Mouse (Mus musculus) neural tube, embryonic 13.5 days (tissue): ENCODE data around the gene Mrpl51. TPM values are rescaled to one million over a fixed set of nuclear protein-coding genes. Genes with fewer than 3 reads are reported as not detected.

Experiments
- ATAC-seq: fragments of 200-750 bp; cut with Nextera tagmentation; 2 replicates; pipeline ENCODE4 v1.8.0; 2017; ENCODE audit warnings: low read depth, mild to moderate bottlenecking, moderate TSS enrichment, moderate library complexity
- H3K27ac ChIP-seq: fragments of 300-500 bp; sonication (generic); replicated peaks from 2 replicates; pipeline ENCODE4 v1.5.1; 2015; ENCODE audit warnings: moderate library complexity, mild to moderate bottlenecking, inconsistent platforms
- H3K27me3 ChIP-seq: fragments of 300-500 bp; sonication (generic); 2 replicates; pipeline ENCODE4 v1.6.1; 2015; ENCODE audit warnings: mild to moderate bottlenecking, inconsistent platforms
- H3K36me3 ChIP-seq: fragments of 300-500 bp; sonication (generic); 2 replicates; pipeline ENCODE4 v1.6.1; 2015; ENCODE audit warnings: mild to moderate bottlenecking, inconsistent platforms
- H3K4me1 ChIP-seq: fragments of 300-500 bp; sonication (generic); replicated peaks from 2 replicates; pipeline ENCODE4 v1.6.1; 2015; ENCODE audit warnings: inconsistent platforms
- H3K4me2 ChIP-seq: fragments of 300-500 bp; sonication (generic); 2 replicates; pipeline ENCODE4 v1.6.1; 2015; ENCODE audit warnings: inconsistent platforms, mild to moderate bottlenecking, moderate library complexity
- H3K4me3 ChIP-seq: fragments of 300-500 bp; sonication (generic); 2 replicates; pipeline ENCODE4 v1.5.1; 2015; ENCODE audit warnings: mild to moderate bottlenecking, inconsistent platforms
- H3K9ac ChIP-seq: fragments of 300-500 bp; sonication (generic); 2 replicates; pipeline ENCODE4 v1.6.1; 2015; ENCODE audit warnings: moderate library complexity, mild to moderate bottlenecking, inconsistent platforms
- H3K9me3 ChIP-seq: fragments of 300-500 bp; sonication (generic); 2 replicates; pipeline ENCODE4 v1.6.1; 2016; ENCODE audit warnings: inconsistent platforms
- WGBS: fragments of 180-500 bp; shearing (Covaris S2); methylation state at CpG from one replicate; pipeline ENCODE4 v1.1.7; 2015; 5-methylcytosine and 5-hydroxymethylcytosine counted together
- polyA plus RNA-seq: library from polyadenylated mRNA; unstranded; fragments of >200 nt; fragmentation: Nextera tagmentation; extraction: Ambion mirVana; gene quantifications from 2 replicates; pipeline ENCODE4 v1.2.1, GENCODE M21; 2015

The Mrpl51 gene
- polyA plus RNA-seq, 1 experiment from 2014 or later, result 158 TPM

DNA sequence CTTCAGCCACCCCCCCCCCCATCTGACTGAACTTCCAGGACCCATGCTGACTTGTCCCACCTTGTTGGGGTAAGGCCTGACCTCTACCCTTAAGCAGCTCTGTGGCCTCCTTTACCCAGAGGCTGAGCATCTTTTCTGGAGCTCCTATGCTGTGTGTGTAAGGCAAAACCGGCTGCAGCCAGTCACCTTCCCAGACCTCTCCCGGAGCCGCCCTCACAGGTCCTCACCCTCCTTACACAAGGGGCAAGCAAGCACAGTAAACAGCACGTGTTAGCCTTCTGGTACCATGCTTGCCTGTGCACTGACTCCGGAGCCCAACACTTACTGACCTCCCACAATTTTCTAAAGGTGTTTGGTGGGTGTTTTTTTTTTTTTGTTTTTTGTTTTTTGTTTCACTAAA is 16.1 kb upstream of the Mrpl51 start:
- Histone ChIP-seq H3K9ac (no peak overlapping the region), H3K4me2 (no peak overlapping the region), H3K36me3 (peaks cover 100% of the 10 kb centered on the region), H3K9me3 (no peaks in the 10 kb centered on the region), H3K4me1 (no peaks in the 10 kb centered on the region), H3K4me3 (no peak overlapping the region), H3K27ac (no peak overlapping the region), H3K27me3 (no peaks in the 10 kb centered on the region)
- WGBS, result 94% methylated on average over 5 of the region's 5 CpGs
- no peak for ATAC-seq

- no peaks in the 10 kb centered on the region for H3K9me3 ChIP-seq
- no peak overlapping the region for H3K4me2 ChIP-seq
- no peaks in the 10 kb centered on the region for H3K27me3 ChIP-seq
- WGBS, result 91% methylated on average over 7 of the region's 7 CpGs
- no peak overlapping the region for H3K4me3 ChIP-seq
- H3K27ac ChIP-seq, result no peak overlapping the region
- H3K4me1 ChIP-seq, result no peaks in the 10 kb centered on the region
- no peak overlapping the region for H3K9ac ChIP-seq
- no peak for ATAC-seq
- peaks cover 98% of the 10 kb centered on the region for H3K36me3 ChIP-seq
These were observed 12.0 kb upstream of the Mrpl51 start for GRCm38 (mm10) chr6:125179601-125180000.

GRCm38 (mm10) chr6:125182133-125182532 is 9.5 kb upstream of the Mrpl51 start:
- Histone ChIP-seq H3K27ac (no peak overlapping the region), H3K36me3 (peaks cover 98% of the 10 kb centered on the region), H3K27me3 (no peaks in the 10 kb centered on the region), H3K4me1 (no peaks in the 10 kb centered on the region), H3K9ac (no peak overlapping the region), H3K9me3 (no peaks in the 10 kb centered on the region), H3K4me2 (no peak overlapping the region), H3K4me3 (no peak overlapping the region)
- no peak for ATAC-seq
- 75% methylated on average over 5 of the region's 5 CpGs for WGBS

GRCm38 (mm10) chr6:125186203-125186602 is 5.4 kb upstream of the Mrpl51 start:
- Histone ChIP-seq H3K4me2 (no peak overlapping the region), H3K9ac (no peak overlapping the region), H3K27ac (no peak overlapping the region), H3K36me3 (peaks cover 82% of the 10 kb centered on the region), H3K4me1 (peaks cover 17% of the 10 kb centered on the region), H3K27me3 (no peaks in the 10 kb centered on the region), H3K9me3 (no peaks in the 10 kb centered on the region), H3K4me3 (no peak overlapping the region)
- no peak for ATAC-seq
- WGBS, result 96% methylated on average over 10 of the region's 10 CpGs

GRCm38 (mm10) chr6:125190816-125191215 is 785 bp upstream of the Mrpl51 start:
- Histone ChIP-seq H3K9me3 (no peaks in the 10 kb centered on the region), H3K27ac (peak overlapping the region; percentile 100), H3K4me1 (peaks cover 29% of the 10 kb centered on the region), H3K9ac (peak overlapping the region; percentile 73), H3K4me2 (peak overlapping the region; percentile 68), H3K27me3 (no peaks in the 10 kb centered on the region), H3K36me3 (peaks cover 63% of the 10 kb centered on the region), H3K4me3 (peak overlapping the region; percentile 74)
- ATAC-seq, result no peak

DNA sequence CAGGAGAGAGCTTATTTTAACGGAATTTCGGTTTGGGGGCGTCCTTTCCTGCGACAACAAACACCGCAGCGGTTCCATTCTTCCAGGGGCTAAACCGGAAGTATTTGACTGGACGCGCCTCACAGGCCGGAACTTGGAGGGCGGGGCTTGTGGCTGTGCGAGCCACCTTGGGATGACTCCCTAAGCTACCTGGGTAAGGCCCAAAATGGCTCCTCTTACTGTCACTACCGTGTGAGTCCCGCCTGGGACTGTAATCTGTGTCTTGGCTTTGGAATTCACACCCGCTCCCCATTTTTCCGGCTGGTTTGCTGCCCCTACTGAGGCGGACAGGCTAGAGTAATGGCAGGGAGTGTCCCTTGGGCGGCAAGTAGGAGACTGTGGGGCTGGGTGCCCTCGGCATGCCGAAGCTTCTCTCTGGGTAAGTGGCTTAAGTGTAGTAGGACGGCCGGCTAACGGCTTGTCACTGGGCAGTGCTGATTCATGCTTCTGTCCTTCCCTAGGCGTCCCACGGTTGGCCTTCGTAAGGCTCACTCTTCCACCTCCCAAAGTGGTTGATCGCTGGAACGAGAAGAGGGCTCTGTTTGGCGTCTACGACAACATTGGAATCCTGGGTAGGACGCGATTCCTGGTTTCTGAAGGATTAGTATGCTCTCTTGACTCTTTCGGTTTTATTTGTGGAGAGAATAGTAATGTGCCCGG is 564 bp downstream of the Mrpl51 start:
- peak overlapping the region; percentile 100 for H3K27ac ChIP-seq
- ATAC-seq, result peak; percentile 97
- no peaks in the 10 kb centered on the region for H3K27me3 ChIP-seq
- WGBS, result under 1% methylated on average over 34 of the region's 34 CpGs
- peak overlapping the region; percentile 74 for H3K4me3 ChIP-seq
- peak overlapping the region; percentile 84 for H3K9ac ChIP-seq
- H3K9me3 ChIP-seq, result no peaks in the 10 kb centered on the region
- H3K4me2 ChIP-seq, result peak overlapping the region; percentile 95
- H3K36me3 ChIP-seq, result peaks cover 49% of the 10 kb centered on the region
- H3K4me1 ChIP-seq, result peaks cover 29% of the 10 kb centered on the region

DNA sequence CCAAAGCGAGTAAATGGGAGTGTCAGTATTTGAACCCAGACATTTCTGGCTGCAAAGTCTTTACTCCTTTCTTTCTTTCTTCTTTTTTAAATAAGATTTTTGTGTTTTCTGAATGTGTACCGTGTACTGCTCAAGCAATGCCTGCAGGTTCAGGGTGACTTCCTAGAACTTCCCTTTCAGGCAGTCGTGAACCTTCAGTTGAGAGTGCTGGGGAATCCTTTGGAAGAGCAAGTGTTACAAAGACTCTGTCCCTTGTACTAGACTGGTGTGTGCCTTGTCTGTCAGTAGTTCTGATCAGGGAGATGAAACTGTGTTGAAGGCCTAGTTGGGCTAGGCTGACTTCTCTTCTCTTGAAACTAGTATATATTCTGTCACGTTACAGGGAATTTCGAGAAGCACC is 1.2 kb downstream of the Mrpl51 start:
- H3K9ac ChIP-seq, result peak overlapping the region; percentile 84

DNA sequence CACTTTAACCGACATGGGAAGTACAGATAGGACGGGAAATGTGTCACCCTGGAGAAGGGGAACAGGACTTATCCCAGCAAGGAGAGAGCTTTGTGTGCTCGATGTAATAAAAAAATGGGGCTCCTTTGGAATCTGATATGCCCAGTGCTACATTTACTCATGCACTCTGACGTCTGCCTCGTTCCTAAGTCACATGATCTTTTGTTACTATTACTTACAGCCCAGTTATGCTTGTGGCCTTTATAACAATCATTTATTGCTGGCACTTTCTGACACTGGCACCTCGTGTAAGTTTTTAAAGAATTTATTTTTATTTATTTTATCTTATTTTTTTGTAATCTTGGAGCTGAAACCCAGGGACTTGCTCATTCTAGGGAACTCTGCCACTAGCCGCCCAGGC is 1.8 kb downstream of the Mrpl51 start:
- WGBS, result 76% methylated on average over 7 of the region's 7 CpGs
- no peak for ATAC-seq
- no peak overlapping the region for H3K27ac ChIP-seq
- peaks cover 29% of the 10 kb centered on the region for H3K4me1 ChIP-seq
- no peaks in the 10 kb centered on the region for H3K9me3 ChIP-seq
- H3K4me2 ChIP-seq, result peak overlapping the region; percentile 95; the same call in 1 of the 2 replicates
- H3K27me3 ChIP-seq, result no peaks in the 10 kb centered on the region
- no peak overlapping the region for H3K4me3 ChIP-seq
- H3K9ac ChIP-seq, result no peak overlapping the region
- peaks cover 37% of the 10 kb centered on the region for H3K36me3 ChIP-seq

More for the DNA sequence above, 1.2 kb downstream of the Mrpl51 start:
- H3K9me3 ChIP-seq, result no peaks in the 10 kb centered on the region
- H3K4me2 ChIP-seq, result peak overlapping the region; percentile 95
- peaks cover 43% of the 10 kb centered on the region for H3K36me3 ChIP-seq
- ATAC-seq, result no peak
- peaks cover 29% of the 10 kb centered on the region for H3K4me1 ChIP-seq
- H3K27ac ChIP-seq, result peak overlapping the region; percentile 100
- 45% methylated on average over 5 of the region's 5 CpGs for WGBS
- H3K27me3 ChIP-seq, result no peaks in the 10 kb centered on the region
- H3K4me3 ChIP-seq, result peak overlapping the region; percentile 74

- Histone ChIP-seq H3K4me3 (no peak overlapping the region), H3K27me3 (no peaks in the 10 kb centered on the region), H3K36me3 (peaks cover 25% of the 10 kb centered on the region), H3K9ac (no peak overlapping the region), H3K9me3 (no peaks in the 10 kb centered on the region), H3K4me2 (no peak overlapping the region), H3K27ac (0 out of 2 replicates have a peak overlapping the region, but pooled peaks have one; percentile 33), H3K4me1 (peaks cover 15% of the 10 kb centered on the region)
- WGBS, result 31% methylated on average over 1 of the region's 1 CpGs
- no peak for ATAC-seq
These were observed 4.0 kb downstream of the Mrpl51 start for GRCm38 (mm10) chr6:125195541-125196075.

GRCm38 (mm10) chr6:125196301-125196700 is 4.7 kb downstream of the Mrpl51 start:
- no peak overlapping the region for H3K4me3 ChIP-seq
- H3K36me3 ChIP-seq, result peaks cover 25% of the 10 kb centered on the region
- no peak overlapping the region for H3K27ac ChIP-seq
- H3K4me1 ChIP-seq, result peaks cover 11% of the 10 kb centered on the region
- H3K4me2 ChIP-seq, result no peak overlapping the region
- no peak for ATAC-seq
- H3K27me3 ChIP-seq, result no peaks in the 10 kb centered on the region
- no peak overlapping the region for H3K9ac ChIP-seq
- H3K9me3 ChIP-seq, result no peaks in the 10 kb centered on the region
- WGBS, result 57% methylated on average over 3 of the region's 3 CpGs

DNA sequence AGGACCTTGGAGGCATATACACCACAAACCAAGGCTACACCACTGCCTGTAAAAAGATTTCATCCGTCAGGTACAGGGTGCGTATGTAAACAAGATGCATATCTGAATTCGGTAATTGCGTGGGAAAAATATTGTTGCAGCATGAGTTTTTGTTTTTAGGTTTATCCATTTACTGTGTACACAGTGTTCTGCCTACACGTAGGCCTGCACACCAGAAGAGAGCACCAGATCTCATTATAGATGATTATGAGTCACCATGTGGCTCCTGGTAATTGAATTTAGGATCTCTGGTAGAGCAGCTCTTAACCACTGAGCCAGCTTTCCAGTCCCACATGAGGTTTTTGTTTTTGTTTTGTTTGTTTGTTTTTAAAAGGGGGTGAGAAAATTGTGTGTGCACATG is 5.6 kb downstream of the Mrpl51 start:
- no peak for ATAC-seq
- Histone ChIP-seq H3K4me1 (peaks cover 11% of the 10 kb centered on the region), H3K36me3 (peaks cover 25% of the 10 kb centered on the region), H3K4me3 (no peak overlapping the region), H3K9me3 (no peaks in the 10 kb centered on the region), H3K4me2 (no peak overlapping the region), H3K27ac (no peak overlapping the region), H3K9ac (no peak overlapping the region), H3K27me3 (no peaks in the 10 kb centered on the region)
- 90% methylated on average over 5 of the region's 5 CpGs for WGBS

- Histone ChIP-seq H3K4me2 (no peak overlapping the region), H3K9me3 (no peaks in the 10 kb centered on the region; the same call in 1 of the 2 replicates), H3K9ac (no peak overlapping the region), H3K27ac (no peak overlapping the region), H3K4me1 (no peaks in the 10 kb centered on the region), H3K27me3 (peaks cover 30% of the 10 kb centered on the region), H3K36me3 (no peaks in the 10 kb centered on the region), H3K4me3 (no peak overlapping the region)
- ATAC-seq, result no peak
- WGBS, result 93% methylated on average over 1 of the region's 1 CpGs
These were observed 18.8 kb downstream of the Mrpl51 start for GRCm38 (mm10) chr6:125210436-125210835.

GRCm38 (mm10) chr6:125212621-125213020 is 21.0 kb downstream of the Mrpl51 start:
- Histone ChIP-seq H3K27me3 (peaks cover 30% of the 10 kb centered on the region), H3K27ac (no peak overlapping the region), H3K36me3 (no peaks in the 10 kb centered on the region), H3K9ac (no peak overlapping the region), H3K4me1 (peaks cover 13% of the 10 kb centered on the region), H3K4me3 (no peak overlapping the region), H3K4me2 (no peak overlapping the region), H3K9me3 (no peaks in the 10 kb centered on the region; the same call in 1 of the 2 replicates)
- WGBS, result 51% methylated on average over 2 of the region's 2 CpGs
- no peak for ATAC-seq
